Mouse (Mus musculus): ENCODE measurements around the gene Wdfy4.

GRCm38 (mm10) chr14:32964742-32965141 lies 220.6 kb downstream of the Wdfy4 start:
- no peak for TF ChIP-seq CTCF (IDR thresholded peaks at IDR 0.05; ENCODE audit: low read depth)
- TF ChIP-seq EP300 (IDR thresholded peaks at IDR 0.05; ENCODE audit: low read depth), result no peak
